Mouse (Mus musculus) embryonic facial prominence, embryonic 14.5 days (tissue): ENCODE results near the gene Evc. TPM values are rescaled to one million over a fixed set of nuclear protein-coding genes. Genes with fewer than 3 reads are reported as not detected.

Experiments used
- ATAC-seq: fragments of 200-750 bp; cut with Nextera tagmentation; 2 replicates; pipeline ENCODE4 v1.8.0; 2017; ENCODE audit warnings: low read depth, moderate number of reproducible peaks, moderate TSS enrichment
- DNase-seq: peaks from one replicate; pipeline ENCODE4 v3.0.0-alpha.2; 2015; ENCODE audit warnings: low spot score
- H3K27ac ChIP-seq: fragments of 300-500 bp; sonication (generic); replicated peaks from 2 replicates; pipeline ENCODE4 v1.5.1; 2014; ENCODE audit warnings: low read depth, mild to moderate bottlenecking, low read length, moderate library complexity
- H3K27me3 ChIP-seq: fragments of 300-500 bp; sonication (generic); replicated peaks from 2 replicates; pipeline ENCODE4 v1.6.1; 2014; ENCODE audit warnings: low read length; ENCODE audit not compliant: control insufficient read depth, insufficient read depth
- H3K36me3 ChIP-seq: fragments of 300-500 bp; sonication (generic); 2 replicates; pipeline ENCODE4 v1.6.1; 2014; ENCODE audit warnings: low read length, mixed read lengths; ENCODE audit not compliant: control insufficient read depth, insufficient read depth
- H3K4me1 ChIP-seq: fragments of 300-500 bp; sonication (generic); 2 replicates; pipeline ENCODE4 v1.6.1; 2014; ENCODE audit warnings: antibody characterized with exemption, low read length; ENCODE audit not compliant: control insufficient read depth, insufficient read depth
- H3K4me2 ChIP-seq: fragments of 300-500 bp; sonication (generic); 2 replicates; pipeline ENCODE4 v1.6.1; 2014; ENCODE audit warnings: low read depth, mild to moderate bottlenecking, low read length, moderate library complexity, mixed read lengths
- H3K4me3 ChIP-seq: fragments of 300-500 bp; sonication (generic); 2 replicates; pipeline ENCODE4 v1.5.1; 2014; ENCODE audit warnings: low read depth, mild to moderate bottlenecking, low read length
- H3K9ac ChIP-seq: fragments of 300-500 bp; sonication (generic); 2 replicates; pipeline ENCODE4 v1.6.1; 2014; ENCODE audit warnings: low read depth, mild to moderate bottlenecking, low read length, moderate library complexity, mixed read lengths
- H3K9me3 ChIP-seq: fragments of 300-500 bp; sonication (generic); 2 replicates; pipeline ENCODE4 v1.6.1; 2016; ENCODE audit warnings: low read length; ENCODE audit not compliant: control insufficient read depth
- WGBS: fragments of 180-500 bp; shearing (Covaris S2); extraction: QIAGEN DNeasy Blood & Tissue Kit; methylation state at CpG from one replicate; pipeline ENCODE4 v1.1.7; 2014; 5-methylcytosine and 5-hydroxymethylcytosine counted together
- polyA plus RNA-seq: library from polyadenylated mRNA; unstranded; fragments of >200 nt; fragmentation: Nextera tagmentation; extraction: Ambion mirVana; gene quantifications from 2 replicates; pipeline ENCODE4 v1.2.1, GENCODE M21; 2014

Gene Evc
- polyA plus RNA-seq, 1 experiment from 2014 or later, result 17.9 TPM

GRCm38 (mm10) chr5:37251596-37251995 lies 85.1 kb downstream of the Evc start:
- 67% methylated on average over 3 of the region's 3 CpGs for WGBS
- no peak for ATAC-seq
- no peak overlapping the region for H3K9ac ChIP-seq

GRCm38 (mm10) chr5:37248870-37249269 lies 87.8 kb downstream of the Evc start:
- Histone ChIP-seq H3K9me3 (no peaks in the 10 kb centered on the region), H3K27ac (no peak overlapping the region), H3K36me3 (no peaks in the 10 kb centered on the region), H3K9ac (no peak overlapping the region), H3K4me2 (no peak overlapping the region), H3K27me3 (peaks cover 29% of the 10 kb centered on the region), H3K4me1 (peaks cover 10% of the 10 kb centered on the region), H3K4me3 (no peak overlapping the region)
- no peak for DNase-seq
- 67% methylated on average over 3 of the region's 3 CpGs for WGBS
- no peak for ATAC-seq

More at GRCm38 (mm10) chr5:37251596-37251995, 85.1 kb downstream of the Evc start:
- H3K4me1 ChIP-seq, result no peaks in the 10 kb centered on the region; the same call in 1 of the 2 replicates
- H3K27me3 ChIP-seq, result peaks cover 3% of the 10 kb centered on the region
- no peaks in the 10 kb centered on the region for H3K36me3 ChIP-seq
- DNase-seq, result no peak
- no peak overlapping the region for H3K4me2 ChIP-seq
- no peak overlapping the region for H3K4me3 ChIP-seq
- H3K9me3 ChIP-seq, result no peaks in the 10 kb centered on the region
- no peak overlapping the region for H3K27ac ChIP-seq

- Histone ChIP-seq H3K4me3 (no peak overlapping the region), H3K9me3 (no peaks in the 10 kb centered on the region), H3K36me3 (no peaks in the 10 kb centered on the region), H3K27ac (no peak overlapping the region), H3K9ac (no peak overlapping the region), H3K4me2 (peak overlapping the region; percentile 8; the same call in 1 of the 2 replicates), H3K4me1 (peaks cover 10% of the 10 kb centered on the region), H3K27me3 (peaks cover 42% of the 10 kb centered on the region)
- no peak for ATAC-seq
- DNase-seq, result no peak
- 43% methylated on average over 4 of the region's 4 CpGs for WGBS
Observed at GRCm38 (mm10) chr5:37247456-37247855, 89.2 kb downstream of the Evc start.

- Histone ChIP-seq H3K9ac (peak overlapping the region; percentile 57), H3K4me3 (peak overlapping the region; percentile 53), H3K4me2 (peak overlapping the region; percentile 74), H3K9me3 (no peaks in the 10 kb centered on the region), H3K27me3 (peaks cover 53% of the 10 kb centered on the region), H3K36me3 (no peaks in the 10 kb centered on the region), H3K27ac (peak overlapping the region; percentile 21; the same call in 1 of the 2 replicates), H3K4me1 (peaks cover 19% of the 10 kb centered on the region)
- 3% methylated on average over 19 of the region's 37 CpGs for WGBS
- DNase-seq (peak; percentile 33), ATAC-seq (peak; percentile 33)
Observed at GRCm38 (mm10) chr5:37246138-37246910, 90.4 kb downstream of the Evc start.

GRCm38 (mm10) chr5:37245651-37246050 lies 91.0 kb downstream of the Evc start:
- peaks cover 60% of the 10 kb centered on the region for H3K27me3 ChIP-seq
- H3K4me2 ChIP-seq, result peak overlapping the region; percentile 74
- peak overlapping the region; percentile 53 for H3K4me3 ChIP-seq
- peak overlapping the region; percentile 57 for H3K9ac ChIP-seq
- DNase-seq, result peak; percentile 85
- no peaks in the 10 kb centered on the region for H3K9me3 ChIP-seq
- H3K27ac ChIP-seq, result no peak overlapping the region; the same call in 1 of the 2 replicates
- WGBS, result 2% methylated on average over 15 of the region's 42 CpGs
- H3K4me1 ChIP-seq, result peaks cover 19% of the 10 kb centered on the region
- peak; percentile 67 for ATAC-seq
- H3K36me3 ChIP-seq, result no peaks in the 10 kb centered on the region

GRCm38 (mm10) chr5:37244666-37245242 lies 91.9 kb downstream of the Evc start:
- no peak overlapping the region; the same call in 1 of the 2 replicates for H3K4me3 ChIP-seq
- peak overlapping the region; percentile 74; the same call in 1 of the 2 replicates for H3K4me2 ChIP-seq
- no peaks in the 10 kb centered on the region for H3K9me3 ChIP-seq
- H3K36me3 ChIP-seq, result no peaks in the 10 kb centered on the region
- H3K27me3 ChIP-seq, result peaks cover 69% of the 10 kb centered on the region
- ATAC-seq (no peak), DNase-seq (no peak)
- WGBS, result 37% methylated on average over 9 of the region's 9 CpGs
- H3K27ac ChIP-seq, result no peak overlapping the region
- H3K9ac ChIP-seq, result no peak overlapping the region
- peaks cover 19% of the 10 kb centered on the region for H3K4me1 ChIP-seq

GRCm38 (mm10) chr5:37244161-37244560 lies 92.5 kb downstream of the Evc start:
- Histone ChIP-seq H3K4me2 (peak overlapping the region; percentile 10; the same call in 1 of the 2 replicates), H3K9me3 (no peaks in the 10 kb centered on the region), H3K27me3 (peaks cover 70% of the 10 kb centered on the region), H3K4me1 (peaks cover 19% of the 10 kb centered on the region), H3K9ac (no peak overlapping the region), H3K36me3 (no peaks in the 10 kb centered on the region), H3K27ac (no peak overlapping the region), H3K4me3 (no peak overlapping the region)
- no peak; the same call in 1 of the 2 replicates for ATAC-seq
- 3% methylated on average over 13 of the region's 13 CpGs for WGBS
- peak; percentile 36 for DNase-seq

- Histone ChIP-seq H3K27ac (no peak overlapping the region), H3K9me3 (no peaks in the 10 kb centered on the region), H3K27me3 (peaks cover 70% of the 10 kb centered on the region), H3K9ac (no peak overlapping the region), H3K4me2 (0 out of 2 replicates have a peak overlapping the region, but pooled peaks have one; percentile 10), H3K4me1 (peaks cover 19% of the 10 kb centered on the region), H3K4me3 (peak overlapping the region; percentile 41; the same call in 1 of the 2 replicates), H3K36me3 (no peaks in the 10 kb centered on the region)
- DNase-seq, result peak; percentile 82
- ATAC-seq, result no peak
- WGBS, result under 1% methylated on average over 19 of the region's 19 CpGs
Observed at GRCm38 (mm10) chr5:37243169-37243886, 93.4 kb downstream of the Evc start.
